Mouse (Mus musculus): ENCODE measurements at regions not wholly inside any gene's neighbourhood (a gene's known extent, or its start where the extent isn't known, plus 50 kb on each side); places are given as distances from the start of the nearest gene placed in this dataset.

GRCm38 (mm10) chr6:98114327-98115134 lies 228.0 kb downstream of the Gm765 start:
- H3K4me3 ChIP-seq (ENCODE audit: low read depth, low read length) = no peak overlapping the region
- WGBS = 30% methylated on average over 9 of the region's 9 CpGs
- H3K27me3 ChIP-seq (ENCODE audit: insufficient read depth, low read length) = no peaks in the 10 kb centered on the region
- no peak for ATAC-seq (ENCODE audit: low FRiP score)
- no peak for DNase-seq (ENCODE audit: low spot score)
- no peak overlapping the region for H3K9ac ChIP-seq (replicated peaks; ENCODE audit: low read length, poor library complexity, severe bottlenecking)
- no peaks in the 10 kb centered on the region for H3K36me3 ChIP-seq (ENCODE audit: insufficient read depth, low read length)
- H3K9me3 ChIP-seq (ENCODE audit: low read length) = no peaks in the 10 kb centered on the region
- no peaks in the 10 kb centered on the region for H3K4me1 ChIP-seq (ENCODE audit: insufficient read depth, low read length)
- TF ChIP-seq CTCF (IDR thresholded peaks at IDR 0.05) = no peak
- H3K4me2 ChIP-seq (ENCODE audit: low read depth, low read length, poor library complexity, severe bottlenecking) = no peak overlapping the region
- H3K27ac ChIP-seq (ENCODE audit: low read depth, low read length) = no peak overlapping the region

- no peaks in the 10 kb centered on the region for H3K36me3 ChIP-seq (ENCODE audit: insufficient read depth, low read length)
- H3K9ac ChIP-seq (replicated peaks; ENCODE audit: low read length, poor library complexity, severe bottlenecking) = no peak overlapping the region
- no peaks in the 10 kb centered on the region for H3K4me1 ChIP-seq (ENCODE audit: insufficient read depth, low read length)
- no peak for TF ChIP-seq CTCF (IDR thresholded peaks at IDR 0.05)
- DNase-seq (ENCODE audit: low spot score) (peak; percentile 14), ATAC-seq (ENCODE audit: low FRiP score) (no peak)
- WGBS = 12% methylated on average over 7 of the region's 7 CpGs
- H3K4me2 ChIP-seq (ENCODE audit: low read depth, low read length, poor library complexity, severe bottlenecking) = peak overlapping the region; percentile 7; the same call in 1 of the 2 replicates
- no peak overlapping the region for H3K27ac ChIP-seq (ENCODE audit: low read depth, low read length)
- H3K4me3 ChIP-seq (ENCODE audit: low read depth, low read length) = no peak overlapping the region
- H3K27me3 ChIP-seq (ENCODE audit: insufficient read depth, low read length) = no peaks in the 10 kb centered on the region
- no peaks in the 10 kb centered on the region for H3K9me3 ChIP-seq (ENCODE audit: low read length)
Measured at GRCm38 (mm10) chr6:98113708-98114107, 228.8 kb downstream of the Gm765 start.

- Histone ChIP-seq H3K9ac (replicated peaks; ENCODE audit: low read length, poor library complexity, severe bottlenecking) (no peak overlapping the region), H3K4me1 (ENCODE audit: insufficient read depth, low read length) (no peaks in the 10 kb centered on the region), H3K27me3 (ENCODE audit: insufficient read depth, low read length) (no peaks in the 10 kb centered on the region), H3K9me3 (ENCODE audit: low read length) (no peaks in the 10 kb centered on the region), H3K27ac (ENCODE audit: low read depth, low read length) (no peak overlapping the region), H3K4me3 (ENCODE audit: low read depth, low read length) (no peak overlapping the region), H3K4me2 (ENCODE audit: low read depth, low read length, poor library complexity, severe bottlenecking) (no peak overlapping the region), H3K36me3 (ENCODE audit: insufficient read depth, low read length) (no peaks in the 10 kb centered on the region)
- WGBS = 69% methylated on average over 7 of the region's 7 CpGs
- no peak for TF ChIP-seq CTCF (IDR thresholded peaks at IDR 0.05)
- DNase-seq (ENCODE audit: low spot score) (no peak), ATAC-seq (ENCODE audit: low FRiP score) (no peak)
Measured at GRCm38 (mm10) chr6:98112495-98113115, 229.9 kb downstream of the Gm765 start.

- DNase-seq (ENCODE audit: low spot score) = peak; percentile 38
- Histone ChIP-seq H3K9me3 (ENCODE audit: low read length) (no peaks in the 10 kb centered on the region), H3K9ac (replicated peaks; ENCODE audit: low read length, poor library complexity, severe bottlenecking) (no peak overlapping the region), H3K27ac (ENCODE audit: low read depth, low read length) (no peak overlapping the region), H3K36me3 (ENCODE audit: insufficient read depth, low read length) (no peaks in the 10 kb centered on the region), H3K27me3 (ENCODE audit: insufficient read depth, low read length) (no peaks in the 10 kb centered on the region), H3K4me2 (ENCODE audit: low read depth, low read length, poor library complexity, severe bottlenecking) (no peak overlapping the region), H3K4me3 (ENCODE audit: low read depth, low read length) (no peak overlapping the region), H3K4me1 (ENCODE audit: insufficient read depth, low read length) (no peaks in the 10 kb centered on the region)
- WGBS = 74% methylated on average over 5 of the region's 5 CpGs
- TF ChIP-seq CTCF (IDR thresholded peaks at IDR 0.05) = peak; percentile 59
- ATAC-seq (ENCODE audit: low FRiP score) = no peak
Measured at GRCm38 (mm10) chr6:98107123-98107522, 235.4 kb downstream of the Gm765 start.

- no peaks in the 10 kb centered on the region for H3K9me3 ChIP-seq (ENCODE audit: low read length)
- H3K4me1 ChIP-seq (ENCODE audit: insufficient read depth, low read length) = no peaks in the 10 kb centered on the region
- H3K9ac ChIP-seq (replicated peaks; ENCODE audit: low read length, poor library complexity, severe bottlenecking) = no peak overlapping the region
- H3K36me3 ChIP-seq (ENCODE audit: insufficient read depth, low read length) = no peaks in the 10 kb centered on the region
- no peak overlapping the region for H3K27ac ChIP-seq (ENCODE audit: low read depth, low read length)
- no peaks in the 10 kb centered on the region for H3K27me3 ChIP-seq (ENCODE audit: insufficient read depth, low read length)
- TF ChIP-seq CTCF (IDR thresholded peaks at IDR 0.05) = peak; percentile 97
- H3K4me3 ChIP-seq (ENCODE audit: low read depth, low read length) = 0 out of 2 replicates have a peak overlapping the region, but pooled peaks have one; percentile 12
- H3K4me2 ChIP-seq (ENCODE audit: low read depth, low read length, poor library complexity, severe bottlenecking) = peak overlapping the region; percentile 28
- no peak for ATAC-seq (ENCODE audit: low FRiP score)
- WGBS = 54% methylated on average over 18 of the region's 18 CpGs
- peak; percentile 86 for DNase-seq (ENCODE audit: low spot score)
Measured at GRCm38 (mm10) chr6:98105280-98106090, 237.1 kb downstream of the Gm765 start.

All from midbrain, postnatal 0 days (tissue).